Mouse (Mus musculus): ENCODE data around the gene Dnajb12. TPM values are rescaled to one million over a fixed set of nuclear protein-coding genes. Genes with fewer than 3 reads are reported as not detected.

The Dnajb12 gene
- total and polyA plus RNA-seq, 3 experiments = 10.4 to 28.5 (median 20.5) TPM

GRCm38 (mm10) chr10:59857157-59857556, 22.2 kb upstream of the Dnajb12 start:
- Histone ChIP-seq H3K36me3 (replicated peaks) (no peaks in the 10 kb centered on the region), H3K4me1 (ENCODE audit: insufficient read depth, low read depth, low read length) (no peaks in the 10 kb centered on the region), H3K9me3 (replicated peaks) (no peaks in the 10 kb centered on the region), H3K27me3 (ENCODE audit: insufficient read depth, low read length) (no peaks in the 10 kb centered on the region), H3K4me3 (ENCODE audit: low read depth, low read length) (no peak overlapping the region)
- ATAC-seq (ENCODE audit: extremely low read depth, insufficient number of reproducible peaks, low FRiP score, poor library complexity, severe bottlenecking) (no peak), DNase-seq (ENCODE audit: low spot score) (no peak)
- TF ChIP-seq GATA2 (IDR thresholded peaks at IDR 0.05; ENCODE audit: borderline replicate concordance, low read depth, low read length) = no peak
- no peak for TF ChIP-seq TAL1 (conservative IDR thresholded peaks at IDR 0.05; ENCODE audit: low read depth, low read length)
- no peak for TF ChIP-seq POLR2AphosphoS5 (IDR thresholded peaks at IDR 0.05; ENCODE audit: insufficient replicate concordance, low read depth, low read length)
- no peak for TF ChIP-seq GATA1 (IDR thresholded peaks at IDR 0.05; ENCODE audit: borderline replicate concordance, low read length)
- no peak for TF ChIP-seq CTCF (IDR thresholded peaks at IDR 0.05; ENCODE audit: low read depth, low read length)

GRCm38 (mm10) chr10:59860684-59861083, 18.7 kb upstream of the Dnajb12 start:
- Histone ChIP-seq H3K9me3 (replicated peaks) (no peaks in the 10 kb centered on the region), H3K36me3 (replicated peaks) (peaks cover 21% of the 10 kb centered on the region), H3K4me3 (ENCODE audit: low read depth, low read length) (no peak overlapping the region), H3K4me1 (ENCODE audit: insufficient read depth, low read depth, low read length) (no peaks in the 10 kb centered on the region), H3K27me3 (ENCODE audit: insufficient read depth, low read length) (no peaks in the 10 kb centered on the region)
- DNase-seq (ENCODE audit: low spot score) = no peak
- TF ChIP-seq CTCF (IDR thresholded peaks at IDR 0.05; ENCODE audit: low read depth, low read length) (no peak), GATA2 (IDR thresholded peaks at IDR 0.05; ENCODE audit: borderline replicate concordance, low read depth, low read length) (no peak), TAL1 (conservative IDR thresholded peaks at IDR 0.05; ENCODE audit: low read depth, low read length) (no peak), GATA1 (IDR thresholded peaks at IDR 0.05; ENCODE audit: borderline replicate concordance, low read length) (no peak), POLR2AphosphoS5 (IDR thresholded peaks at IDR 0.05; ENCODE audit: insufficient replicate concordance, low read depth, low read length) (no peak)
- ATAC-seq (ENCODE audit: extremely low read depth, insufficient number of reproducible peaks, low FRiP score, poor library complexity, severe bottlenecking) = no peak

DNA sequence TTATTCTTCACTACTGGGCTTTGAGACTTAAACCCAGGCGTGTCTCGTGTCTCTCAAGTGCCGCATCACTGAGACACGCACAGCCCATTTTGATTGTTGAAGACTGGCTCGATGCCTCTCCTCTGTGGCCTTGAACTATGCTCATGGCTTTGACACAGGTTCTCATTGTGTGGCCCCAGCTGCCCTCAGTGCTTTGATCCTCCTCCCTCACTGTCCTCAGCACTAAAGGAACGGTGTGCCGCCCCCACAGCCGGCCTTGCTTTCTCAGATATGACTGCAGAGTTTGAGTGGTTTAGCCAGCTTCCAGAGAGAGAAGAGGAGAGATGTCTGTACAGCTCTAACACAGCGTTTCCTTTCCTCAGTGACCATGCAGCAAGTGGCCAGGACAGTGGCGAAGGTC, 18.2 kb upstream of the Dnajb12 start:
- TF ChIP-seq TAL1 (conservative IDR thresholded peaks at IDR 0.05; ENCODE audit: low read depth, low read length) (no peak), GATA2 (IDR thresholded peaks at IDR 0.05; ENCODE audit: borderline replicate concordance, low read depth, low read length) (no peak), CTCF (IDR thresholded peaks at IDR 0.05; ENCODE audit: low read depth, low read length) (no peak), POLR2AphosphoS5 (IDR thresholded peaks at IDR 0.05; ENCODE audit: insufficient replicate concordance, low read depth, low read length) (no peak), GATA1 (IDR thresholded peaks at IDR 0.05; ENCODE audit: borderline replicate concordance, low read length) (no peak)
- no peaks in the 10 kb centered on the region for H3K4me1 ChIP-seq (ENCODE audit: insufficient read depth, low read depth, low read length)
- no peaks in the 10 kb centered on the region for H3K27me3 ChIP-seq (ENCODE audit: insufficient read depth, low read length)
- no peak overlapping the region for H3K4me3 ChIP-seq (ENCODE audit: low read depth, low read length)
- no peak for DNase-seq (ENCODE audit: low spot score)
- H3K36me3 ChIP-seq (replicated peaks) = peaks cover 21% of the 10 kb centered on the region
- no peak for ATAC-seq (ENCODE audit: extremely low read depth, insufficient number of reproducible peaks, low FRiP score, poor library complexity, severe bottlenecking)
- no peaks in the 10 kb centered on the region for H3K9me3 ChIP-seq (replicated peaks)

- Histone ChIP-seq H3K27me3 (ENCODE audit: insufficient read depth, low read length) (no peaks in the 10 kb centered on the region), H3K4me1 (ENCODE audit: insufficient read depth, low read depth, low read length) (no peaks in the 10 kb centered on the region), H3K36me3 (replicated peaks) (peaks cover 21% of the 10 kb centered on the region), H3K4me3 (ENCODE audit: low read depth, low read length) (no peak overlapping the region), H3K9me3 (replicated peaks) (no peaks in the 10 kb centered on the region)
- DNase-seq (ENCODE audit: low spot score) (no peak), ATAC-seq (ENCODE audit: extremely low read depth, insufficient number of reproducible peaks, low FRiP score, poor library complexity, severe bottlenecking) (no peak)
- TF ChIP-seq GATA2 (IDR thresholded peaks at IDR 0.05; ENCODE audit: borderline replicate concordance, low read depth, low read length) (no peak), TAL1 (conservative IDR thresholded peaks at IDR 0.05; ENCODE audit: low read depth, low read length) (no peak), POLR2AphosphoS5 (IDR thresholded peaks at IDR 0.05; ENCODE audit: insufficient replicate concordance, low read depth, low read length) (no peak), CTCF (IDR thresholded peaks at IDR 0.05; ENCODE audit: low read depth, low read length) (no peak), GATA1 (IDR thresholded peaks at IDR 0.05; ENCODE audit: borderline replicate concordance, low read length) (no peak)
Measured at GRCm38 (mm10) chr10:59862816-59863440, 16.4 kb upstream of the Dnajb12 start.

DNA sequence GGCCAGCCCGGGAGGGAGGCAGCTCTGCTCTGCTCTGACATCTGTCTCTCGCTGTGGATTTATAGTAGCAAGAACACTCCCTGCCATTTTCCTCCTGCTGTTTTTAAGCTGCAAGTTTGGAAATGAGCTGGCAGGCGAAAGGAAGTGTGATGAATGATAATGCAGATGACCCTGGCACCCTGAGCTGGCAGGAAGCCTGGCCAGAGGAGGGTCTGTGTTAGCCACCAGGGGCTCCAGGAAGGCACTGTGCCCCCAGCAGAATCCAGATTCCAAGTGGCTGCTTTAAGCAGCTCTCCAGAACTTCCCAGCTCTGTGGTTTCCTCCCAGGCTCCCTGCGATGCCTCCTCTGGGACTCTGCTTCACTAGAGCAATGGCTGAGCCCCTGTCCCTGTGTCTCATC, 15.7 kb upstream of the Dnajb12 start:
- DNase-seq (ENCODE audit: low spot score) = no peak
- peaks cover 21% of the 10 kb centered on the region for H3K36me3 ChIP-seq (replicated peaks)
- no peaks in the 10 kb centered on the region for H3K27me3 ChIP-seq (ENCODE audit: insufficient read depth, low read length)
- TF ChIP-seq GATA2 (IDR thresholded peaks at IDR 0.05; ENCODE audit: borderline replicate concordance, low read depth, low read length) (no peak), CTCF (IDR thresholded peaks at IDR 0.05; ENCODE audit: low read depth, low read length) (no peak), GATA1 (IDR thresholded peaks at IDR 0.05; ENCODE audit: borderline replicate concordance, low read length) (no peak), POLR2AphosphoS5 (IDR thresholded peaks at IDR 0.05; ENCODE audit: insufficient replicate concordance, low read depth, low read length) (no peak), TAL1 (conservative IDR thresholded peaks at IDR 0.05; ENCODE audit: low read depth, low read length) (no peak)
- H3K4me1 ChIP-seq (ENCODE audit: insufficient read depth, low read depth, low read length) = no peaks in the 10 kb centered on the region
- no peak overlapping the region for H3K4me3 ChIP-seq (ENCODE audit: low read depth, low read length)
- no peaks in the 10 kb centered on the region for H3K9me3 ChIP-seq (replicated peaks)
- no peak for ATAC-seq (ENCODE audit: extremely low read depth, insufficient number of reproducible peaks, low FRiP score, poor library complexity, severe bottlenecking)

DNA sequence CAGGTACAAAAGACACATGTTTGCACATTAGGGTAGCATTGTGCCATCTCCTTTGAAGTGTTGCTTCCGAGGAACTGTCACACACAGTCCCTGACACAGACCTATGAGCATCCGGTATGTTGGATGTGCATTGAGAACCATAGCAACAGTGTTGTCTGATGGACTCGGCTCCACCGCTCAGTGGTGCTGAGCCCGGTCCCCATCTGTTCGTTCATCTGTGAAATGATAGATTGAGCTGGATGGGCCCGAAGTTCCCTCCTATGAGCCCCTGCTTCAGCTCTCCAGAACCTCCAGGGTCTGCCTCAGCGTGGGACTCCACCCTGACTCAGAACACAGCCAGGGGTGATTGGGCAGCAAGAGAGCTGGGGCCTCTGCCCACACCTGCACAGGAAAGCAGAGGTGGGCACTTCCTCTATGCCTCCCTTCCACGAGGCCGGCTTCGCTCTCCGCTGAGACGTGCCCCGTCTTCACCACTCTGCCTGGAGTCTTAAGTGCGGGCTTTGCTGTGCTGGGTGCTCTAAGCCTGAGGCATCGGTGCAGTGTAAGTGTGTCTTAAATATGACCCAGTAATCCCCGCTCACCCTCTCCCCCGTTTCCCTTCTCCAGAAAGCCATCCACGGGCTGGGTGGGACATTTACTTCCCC, 15.0 kb upstream of the Dnajb12 start:
- Histone ChIP-seq H3K9me3 (replicated peaks) (no peaks in the 10 kb centered on the region), H3K4me3 (ENCODE audit: low read depth, low read length) (no peak overlapping the region), H3K4me1 (ENCODE audit: insufficient read depth, low read depth, low read length) (no peaks in the 10 kb centered on the region), H3K27me3 (ENCODE audit: insufficient read depth, low read length) (no peaks in the 10 kb centered on the region), H3K36me3 (replicated peaks) (peaks cover 21% of the 10 kb centered on the region)
- TF ChIP-seq GATA1 (IDR thresholded peaks at IDR 0.05; ENCODE audit: borderline replicate concordance, low read length) (no peak), GATA2 (IDR thresholded peaks at IDR 0.05; ENCODE audit: borderline replicate concordance, low read depth, low read length) (no peak), CTCF (IDR thresholded peaks at IDR 0.05; ENCODE audit: low read depth, low read length) (no peak), POLR2AphosphoS5 (IDR thresholded peaks at IDR 0.05; ENCODE audit: insufficient replicate concordance, low read depth, low read length) (no peak), TAL1 (conservative IDR thresholded peaks at IDR 0.05; ENCODE audit: low read depth, low read length) (no peak)
- no peak for ATAC-seq (ENCODE audit: extremely low read depth, insufficient number of reproducible peaks, low FRiP score, poor library complexity, severe bottlenecking)
- DNase-seq (ENCODE audit: low spot score) = no peak
